Mouse (Mus musculus) kidney, postnatal 10 days (tissue): ENCODE results near the gene Ntan1.
"Not testable (repeated sequence)": the region's sequence is repeated elsewhere in the genome, so short reads cannot be mapped to it uniquely, and the experiment has no call there.

Experiments used
- DNase-seq: peaks from one replicate; pipeline ENCODE4 v3.0.0; 2021; ENCODE audit warnings: mixed read lengths

Ntan1 gene

DNA sequence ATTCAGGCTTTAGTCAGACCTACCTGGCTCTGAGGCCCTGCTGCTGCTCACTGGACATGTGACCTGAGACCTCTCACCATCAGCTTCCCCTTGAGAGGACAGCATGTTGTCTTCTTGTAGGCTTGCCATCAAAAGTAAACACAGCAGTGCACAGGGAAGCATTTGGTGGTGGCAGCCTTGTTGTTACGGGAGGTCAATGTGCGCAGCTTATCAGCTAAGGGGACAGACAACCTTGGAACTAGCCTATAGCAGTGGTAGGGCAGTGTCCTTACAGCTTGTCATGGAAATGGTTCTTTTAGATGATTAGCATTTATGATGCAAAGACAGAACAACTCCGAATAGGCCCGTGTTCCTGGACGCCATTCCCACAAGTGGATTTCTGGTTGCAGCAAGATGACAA lies 15.7 kb downstream of the Ntan1 start:
- DNase-seq = no peak

DNA sequence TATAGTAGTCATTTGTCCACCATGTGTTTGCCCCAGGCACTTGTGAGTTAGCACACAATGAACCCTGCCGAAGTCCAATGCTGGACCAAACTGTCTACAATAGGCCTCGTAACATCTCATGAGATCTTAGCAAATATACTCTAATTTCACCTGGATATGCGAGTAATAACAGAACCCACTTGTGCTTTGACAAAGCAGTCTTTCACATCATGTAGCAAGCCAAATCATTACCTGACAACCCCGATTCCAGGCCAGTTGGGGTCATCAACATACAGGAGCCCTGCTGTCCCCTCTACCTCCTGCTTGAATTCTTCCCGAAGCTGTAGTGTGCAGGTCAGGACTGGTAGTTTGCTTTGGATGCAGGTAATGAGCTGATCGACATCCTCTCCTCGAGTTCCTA lies 21.4 kb downstream of the Ntan1 start:
- no peak for DNase-seq

DNA sequence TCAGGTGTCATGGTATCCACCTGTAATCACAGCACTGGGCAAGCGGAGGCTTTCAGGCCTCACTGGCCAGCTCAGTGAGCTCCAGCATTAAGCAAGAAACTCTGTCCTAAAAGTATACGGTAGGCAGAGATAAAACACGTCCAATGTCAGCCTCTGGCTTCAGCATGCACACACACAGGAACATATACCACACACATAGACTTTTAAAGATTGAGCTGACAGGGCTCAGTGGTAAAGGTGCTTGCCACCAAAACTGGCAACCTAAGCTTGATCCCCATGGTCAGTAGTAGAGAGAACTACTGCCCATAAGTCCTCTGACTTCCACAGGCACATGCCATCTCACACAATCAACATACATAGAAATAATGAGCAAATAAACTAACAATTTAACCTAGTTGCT lies 22.3 kb downstream of the Ntan1 start:
- no peak for DNase-seq

DNA sequence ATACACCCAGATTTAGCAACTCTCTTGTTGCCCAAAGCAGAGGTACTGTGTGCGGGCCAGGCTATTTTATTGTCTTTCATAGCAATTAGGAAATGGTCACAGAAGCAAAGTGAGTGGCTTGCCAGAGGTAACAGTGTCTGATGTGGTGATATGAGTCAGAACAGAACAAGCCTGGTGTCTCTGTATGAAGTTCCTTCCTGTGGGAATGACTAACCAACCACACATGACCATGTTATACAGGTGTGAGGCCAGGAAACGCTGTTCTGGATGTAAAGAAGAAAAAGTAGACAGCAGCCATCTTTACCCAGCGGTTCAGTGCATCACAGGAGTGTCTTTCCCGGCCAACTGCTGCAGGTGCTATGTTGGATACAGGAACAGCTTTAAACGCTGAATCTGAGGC lies 26.4 kb downstream of the Ntan1 start:
- no peak for DNase-seq

DNA sequence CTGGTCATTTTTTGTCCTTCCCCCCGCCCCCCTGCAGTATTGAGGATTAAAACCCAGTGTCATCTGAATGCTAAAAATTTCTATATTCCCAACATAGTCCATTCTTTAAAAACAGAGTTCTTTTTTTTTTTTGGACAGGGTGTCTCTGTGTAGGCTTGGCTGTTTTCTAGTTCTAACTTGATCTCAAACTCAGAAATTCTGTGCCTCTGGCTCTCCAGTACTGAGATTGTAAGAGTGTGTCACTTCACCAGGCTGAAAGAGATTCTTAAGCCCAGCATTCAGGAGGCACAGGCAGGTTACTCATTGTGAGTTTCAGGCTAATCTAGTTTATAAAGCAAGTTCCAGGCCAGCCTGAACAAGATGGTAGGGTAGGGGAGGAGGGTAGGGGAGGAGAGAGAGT lies 28.0 kb downstream of the Ntan1 start:
- DNase-seq = no peak

DNA sequence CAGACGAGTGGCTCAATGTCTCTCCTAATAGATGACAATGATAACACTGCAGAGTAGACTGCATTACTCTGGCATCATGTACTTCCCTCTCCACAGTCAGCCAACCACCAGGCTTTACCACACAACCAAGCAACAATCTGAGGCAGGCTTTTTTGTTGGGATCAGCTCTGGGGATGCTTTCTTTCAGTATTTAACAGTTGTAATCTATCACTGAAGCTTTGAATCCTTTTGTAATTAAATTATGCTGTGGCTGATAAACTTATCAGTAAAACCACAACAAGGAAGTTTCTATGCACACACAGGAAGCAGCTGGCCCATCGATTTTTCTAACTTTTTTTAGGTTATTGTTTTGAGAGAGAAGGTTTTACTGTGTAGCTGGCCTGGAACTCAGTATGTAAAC lies 29.7 kb downstream of the Ntan1 start:
- no peak for DNase-seq

DNA sequence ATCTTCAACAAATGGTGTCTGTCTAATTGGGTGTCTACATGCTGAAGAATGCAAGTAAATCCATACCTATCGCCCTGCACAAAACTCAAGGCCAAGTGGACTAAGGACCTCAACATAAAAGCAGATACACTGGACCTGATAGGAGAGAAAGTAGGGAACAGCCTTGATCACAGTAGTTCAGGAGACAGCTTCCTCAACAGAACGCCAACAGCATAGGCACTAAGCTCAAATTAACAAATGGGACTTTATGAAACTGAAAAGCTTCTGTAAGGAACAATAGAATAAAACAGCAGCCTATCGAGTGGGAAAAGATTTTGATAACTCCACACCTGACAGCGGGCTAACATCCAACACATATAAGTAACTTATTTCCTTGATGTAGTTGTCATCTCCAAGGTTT lies 32.8 kb downstream of the Ntan1 start:
- no peak for DNase-seq

DNA sequence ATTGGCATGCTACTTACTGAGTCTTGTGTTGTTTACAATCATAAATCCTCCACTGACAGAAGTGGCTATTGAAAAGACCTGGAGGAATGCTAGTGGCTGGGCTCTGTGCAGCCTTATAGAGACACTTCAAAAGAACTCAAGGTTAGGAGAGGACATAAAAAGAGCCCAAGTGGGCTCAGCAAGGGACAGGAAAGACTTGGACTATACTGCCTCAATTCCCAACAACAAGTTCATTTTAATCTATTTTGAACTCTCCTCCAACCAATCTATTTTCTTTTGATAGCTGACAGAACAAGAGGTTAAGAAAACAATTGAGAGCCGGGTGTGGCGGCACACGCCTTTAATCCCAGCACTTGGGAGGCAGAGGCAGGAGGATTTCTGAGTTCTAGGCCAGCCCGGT lies 35.2 kb downstream of the Ntan1 start:
- DNase-seq = no peak

DNA sequence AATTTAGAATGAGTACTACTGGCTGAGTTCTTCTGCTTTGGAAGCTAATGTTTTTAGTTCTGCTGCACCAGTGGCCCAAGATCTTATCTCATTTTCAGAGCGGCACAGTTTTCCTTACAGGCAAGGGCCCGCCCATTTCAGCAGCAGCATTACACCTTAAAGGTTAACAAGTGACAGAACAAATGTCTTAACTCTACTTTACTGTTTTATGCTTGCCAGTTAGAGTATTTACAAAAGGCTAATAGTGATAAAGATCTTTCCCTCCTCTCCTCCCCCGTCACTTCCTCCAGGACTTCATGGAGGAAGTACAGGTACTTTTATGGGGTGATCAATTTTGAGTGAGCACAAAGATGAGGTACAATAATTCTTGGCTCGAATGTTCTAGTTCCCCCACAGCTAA lies 47.4 kb downstream of the Ntan1 start:
- no peak for DNase-seq

DNA sequence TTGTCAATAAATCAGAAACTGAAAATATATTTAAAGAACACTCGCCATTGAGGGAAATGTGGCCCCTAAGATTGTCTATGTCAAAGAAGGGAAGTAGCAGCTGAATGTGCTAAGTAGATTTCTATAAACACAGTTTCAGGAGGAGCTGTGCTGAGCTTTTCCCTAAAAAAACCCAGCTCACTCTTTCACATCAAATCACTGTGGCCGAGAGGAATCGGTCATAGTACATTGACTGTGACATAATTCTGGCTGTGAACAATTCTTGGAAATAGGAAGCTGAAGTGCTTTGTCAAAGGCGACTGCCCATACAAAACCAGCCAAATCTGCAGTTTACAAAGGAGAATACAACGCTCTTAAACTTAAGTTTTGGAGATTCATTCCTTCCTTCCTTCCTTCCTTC lies 48.0 kb downstream of the Ntan1 start:
- DNase-seq = no peak

DNA sequence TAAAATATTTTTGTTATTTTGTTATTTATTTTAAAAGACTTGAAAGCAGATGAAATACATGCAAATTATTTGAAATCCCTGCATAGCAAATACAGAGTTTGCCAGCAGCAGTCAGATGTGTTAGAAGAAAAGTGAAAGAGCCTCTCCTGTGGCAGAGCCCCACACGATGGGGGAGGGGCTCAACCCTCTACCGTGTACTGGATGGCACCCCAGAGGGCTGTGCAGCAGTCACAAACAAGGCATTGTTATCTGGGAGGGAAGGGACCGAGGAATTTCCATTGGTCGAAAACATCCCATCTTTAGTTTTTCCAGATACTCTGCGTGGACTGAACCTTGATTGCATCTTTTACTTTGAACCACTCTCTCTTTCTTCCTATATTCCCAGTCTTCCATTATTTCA lies 48.8 kb downstream of the Ntan1 start:
- not testable (repeated sequence) for DNase-seq

DNA sequence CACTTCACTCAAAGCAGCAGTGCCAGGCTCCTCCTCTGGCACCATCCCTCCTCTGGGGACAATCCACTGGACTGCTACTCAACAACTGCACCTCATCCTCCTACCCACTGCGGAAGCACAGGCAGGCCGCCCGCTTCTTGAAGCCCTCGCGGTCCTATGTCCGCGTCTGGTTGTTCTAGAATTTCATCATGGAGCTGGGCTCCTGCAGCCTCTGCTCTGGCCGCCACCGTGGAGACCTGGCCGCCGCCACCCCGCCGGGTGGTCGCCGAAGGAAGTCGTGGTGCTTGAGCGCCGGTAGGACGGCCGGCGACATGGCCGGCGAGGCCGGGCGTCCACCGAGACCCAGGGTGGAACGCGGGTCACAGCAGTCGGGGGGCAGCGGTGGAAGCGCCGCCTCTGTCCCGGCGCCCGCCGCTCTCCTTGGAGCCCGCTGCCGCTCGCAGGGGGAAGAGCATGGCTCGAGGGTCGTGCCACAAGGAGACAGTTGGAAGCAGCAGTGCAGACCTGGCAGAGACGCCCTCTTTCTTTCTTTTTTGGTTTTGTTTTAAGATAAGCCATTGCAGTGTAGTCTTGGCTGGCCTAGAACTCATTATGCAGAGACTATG lies 49.4 kb downstream of the Ntan1 start:
- peak; percentile 7 for DNase-seq

DNA sequence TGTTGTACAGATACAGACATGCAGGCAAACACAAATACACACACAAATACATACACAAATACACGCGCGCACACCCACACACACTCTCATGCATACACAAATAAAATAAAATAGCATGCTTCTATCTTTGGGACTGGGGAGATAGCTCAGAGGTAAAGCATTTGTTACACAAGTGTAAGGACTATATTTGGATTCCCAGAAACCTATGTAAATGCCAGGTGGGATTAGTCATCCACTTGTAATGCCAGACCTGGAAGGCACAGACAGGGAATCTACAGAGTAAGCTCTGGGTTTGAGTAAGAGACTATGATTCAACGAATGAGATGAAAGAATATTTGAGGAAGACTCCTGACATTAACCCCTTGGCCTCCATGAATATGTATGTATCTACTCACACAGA lies 56.8 kb downstream of the Ntan1 start:
- no peak for DNase-seq

DNA sequence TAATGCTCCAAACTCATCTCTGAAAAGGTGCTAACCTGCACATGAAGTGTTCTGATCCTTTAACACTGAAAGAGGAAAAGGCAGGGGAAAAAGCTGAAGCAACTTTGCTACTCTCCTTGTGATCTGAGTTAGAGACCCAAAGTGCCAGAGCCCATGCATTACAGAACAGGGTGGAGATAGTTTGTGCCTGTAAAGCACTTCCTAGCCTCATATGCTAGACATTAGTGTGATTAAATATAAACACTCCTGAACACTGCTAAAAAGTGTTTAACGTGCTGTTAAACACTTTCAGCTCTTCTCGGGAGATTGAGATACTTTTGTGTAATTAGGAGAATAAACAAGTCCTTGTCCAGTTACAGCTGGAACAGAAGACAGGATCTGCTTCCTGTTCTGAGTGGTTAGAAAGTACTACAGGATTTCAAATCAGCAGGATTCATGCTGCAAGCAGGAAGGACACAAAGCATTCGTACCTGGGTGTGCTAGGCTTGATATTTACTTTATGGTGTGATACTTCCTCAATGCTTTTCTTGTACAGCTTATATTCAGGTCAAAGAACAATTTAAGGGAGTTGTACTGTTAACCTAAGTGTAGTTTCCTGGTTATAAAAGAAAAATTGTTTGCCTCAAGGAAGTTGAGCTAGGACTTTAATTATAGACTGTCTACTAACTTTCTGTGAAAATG lies 64.6 kb downstream of the Ntan1 start:
- no peak for DNase-seq
